Mouse (Mus musculus) c-Kit-negative CD71-positive TER-119-positive erythroid progenitor cells, embryonic 14.5 days (primary cell): ENCODE results near the gene Map4k1.
"Not testable (repeated sequence)": the region's sequence is repeated elsewhere in the genome, so short reads cannot be mapped to it uniquely, and the experiment has no call there.

ENCODE experiments used
- DNase-seq: peaks from one replicate; pipeline ENCODE4 v3.0.0-alpha.2; 2013; ENCODE audit warnings: low read depth, low spot score

The Map4k1 gene

DNA sequence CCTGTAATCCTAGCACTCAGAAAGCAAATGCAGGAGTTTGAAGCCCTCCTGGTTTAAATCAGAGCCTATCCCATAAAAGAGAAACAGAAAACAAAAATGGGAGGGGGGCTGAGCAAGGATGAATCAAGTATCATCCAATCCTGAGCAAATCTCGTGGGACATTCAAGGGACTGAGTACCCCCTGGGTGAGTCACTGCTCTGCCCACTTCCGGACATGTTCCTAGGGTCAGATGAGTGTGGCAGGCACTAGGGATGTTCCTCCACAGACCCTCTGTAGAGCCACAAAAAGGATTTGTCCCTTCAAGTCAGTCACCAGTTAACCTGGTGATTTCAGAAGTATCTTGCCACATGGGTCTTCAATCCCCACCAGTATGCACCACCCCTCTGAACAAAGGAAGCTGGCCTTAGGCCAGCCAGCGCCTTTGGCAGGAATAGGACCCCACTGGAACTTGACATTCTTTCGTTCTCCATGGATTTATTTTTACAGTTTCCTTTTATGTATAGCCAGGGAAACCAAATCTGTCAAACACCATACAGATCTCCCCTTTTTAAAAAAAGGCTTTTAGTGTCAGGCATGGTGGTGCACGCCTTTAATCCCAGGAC is 26.5 kb upstream of the Map4k1 start:
- no peak for DNase-seq

GRCm38 (mm10) chr7:28956270-28956669 is 25.6 kb upstream of the Map4k1 start:
- no peak for DNase-seq

DNA sequence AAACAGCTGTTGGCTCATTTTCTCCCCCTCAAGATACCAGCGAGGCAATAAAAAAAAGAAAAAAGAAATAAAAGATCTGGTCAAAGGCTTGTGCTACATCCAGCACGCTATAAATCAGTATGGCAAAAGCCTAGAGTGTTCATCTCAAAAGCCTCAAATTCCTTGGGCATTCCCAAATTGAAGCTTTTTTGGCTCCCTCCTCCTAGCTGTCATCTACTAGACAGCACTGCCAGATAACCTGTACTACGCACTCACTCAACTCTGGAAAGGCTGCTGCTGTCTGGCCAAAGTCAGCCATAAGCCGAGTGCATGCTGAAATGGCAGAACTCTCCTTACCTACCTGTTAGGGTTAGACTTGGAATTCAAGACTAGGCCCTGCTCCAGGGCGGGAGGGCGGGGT is 24.6 kb upstream of the Map4k1 start:
- DNase-seq, result no peak

DNA sequence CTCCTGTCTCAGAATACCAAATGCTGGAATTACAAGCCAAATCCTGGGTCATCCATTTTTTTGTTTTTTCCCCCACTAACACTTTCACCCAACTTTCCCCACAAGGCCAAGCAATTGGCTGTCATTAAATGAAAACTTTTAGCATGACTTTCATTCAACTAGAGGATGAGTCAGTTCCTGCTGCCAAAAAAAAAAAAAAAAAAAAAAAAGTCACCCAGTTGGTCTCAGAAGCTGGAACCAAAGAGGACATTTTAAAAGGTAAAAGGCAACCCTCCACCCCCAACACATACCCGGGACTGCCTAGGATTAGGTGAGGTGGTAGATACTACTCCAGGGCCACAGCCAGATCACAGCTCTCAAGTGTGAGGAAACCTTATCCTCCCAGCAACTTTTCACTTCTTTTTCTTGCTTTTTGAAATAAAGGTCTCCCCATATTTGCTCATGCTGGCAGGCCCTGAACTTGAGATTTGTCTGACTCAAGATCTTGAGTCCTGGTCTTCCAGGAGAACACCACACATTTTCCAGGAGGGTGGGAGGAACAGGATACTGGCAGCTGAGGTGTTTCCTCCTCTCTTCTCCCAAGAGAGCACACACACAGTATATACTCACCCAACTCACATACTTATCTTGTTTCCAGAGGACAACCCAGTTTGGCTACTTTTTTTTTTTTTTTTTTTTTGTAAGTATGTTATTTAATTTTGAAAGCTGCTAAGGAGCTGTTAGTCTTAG is 23.7 kb upstream of the Map4k1 start:
- DNase-seq, result no peak

DNA sequence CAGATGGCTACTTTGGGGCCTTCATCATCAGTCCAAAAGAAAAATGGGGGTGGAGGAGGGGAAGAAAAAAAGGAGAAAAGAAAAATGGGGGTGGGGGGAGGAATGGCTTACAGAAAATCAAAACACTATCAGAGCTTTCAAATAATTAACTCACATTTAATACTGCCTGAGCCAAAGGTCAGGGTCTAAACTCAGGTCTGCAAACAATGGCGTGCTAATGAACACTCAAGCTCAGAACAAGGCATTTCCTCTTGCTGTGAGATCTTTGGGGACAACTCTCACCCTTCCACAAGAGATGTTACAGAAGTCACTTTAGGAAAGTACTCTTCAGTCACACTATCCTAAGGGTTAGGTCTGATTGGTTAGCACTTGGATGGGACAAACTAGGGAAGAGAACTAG is 23.1 kb upstream of the Map4k1 start:
- no peak for DNase-seq

DNA sequence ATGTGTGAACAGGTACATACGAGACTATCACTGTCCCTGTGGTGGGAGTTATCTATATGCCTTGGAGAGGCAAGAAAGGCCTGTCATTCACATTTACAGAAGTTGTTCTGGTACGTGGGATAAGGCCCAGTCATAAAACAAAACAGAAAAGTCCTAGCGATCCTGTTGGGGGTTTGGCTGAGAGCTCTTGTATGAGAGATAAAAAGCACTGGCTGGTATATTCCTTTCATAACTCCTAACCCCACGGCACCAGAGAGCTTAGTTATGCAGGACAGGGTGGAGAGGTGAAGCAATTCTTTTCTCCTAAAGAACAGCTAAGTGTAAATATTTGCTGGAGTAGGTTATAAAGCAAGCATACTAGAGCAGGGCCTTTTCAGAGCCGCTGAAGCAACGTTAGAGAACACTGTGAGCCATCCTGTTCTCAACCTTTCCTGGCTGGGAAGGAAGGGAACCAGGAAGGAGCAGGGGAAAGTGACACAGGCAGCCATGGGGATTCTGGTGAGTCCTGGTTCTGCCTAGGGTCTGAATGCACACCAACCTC is 22.3 kb upstream of the Map4k1 start:
- no peak for DNase-seq

DNA sequence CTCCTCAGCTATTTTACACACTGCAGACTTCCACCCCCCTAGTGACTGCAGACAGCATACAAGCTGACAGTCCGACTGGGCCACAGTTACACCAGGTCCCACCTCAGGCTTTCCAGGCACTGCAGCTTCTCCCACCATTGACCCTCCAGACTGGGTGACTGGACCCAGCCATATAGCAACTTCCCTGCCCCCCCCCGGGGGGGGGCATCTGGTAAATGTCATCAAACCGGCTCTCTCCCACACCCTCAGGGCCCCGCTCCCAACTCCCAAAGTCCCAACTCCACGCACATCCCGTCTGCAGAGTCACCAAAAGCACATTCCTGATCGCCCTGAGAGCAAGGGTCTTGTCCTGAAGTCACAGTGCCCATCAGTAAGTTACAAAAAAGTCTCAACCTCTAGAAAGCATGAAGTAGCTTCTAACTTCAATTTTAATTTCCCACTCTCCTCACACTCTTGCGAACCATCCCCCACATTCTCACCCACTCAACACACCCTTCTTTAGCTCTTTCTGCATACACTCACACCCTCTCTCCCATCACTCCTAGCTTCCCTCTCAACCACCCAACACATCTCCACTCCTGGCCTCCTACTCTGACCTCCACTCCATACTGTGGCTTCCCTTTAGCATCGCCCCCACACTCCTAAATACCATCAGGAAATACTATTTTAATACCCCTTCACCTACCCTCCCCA is 21.4 kb upstream of the Map4k1 start:
- no peak for DNase-seq

- DNase-seq, result no peak
Measured at GRCm38 (mm10) chr7:28961584-28961926, 20.3 kb upstream of the Map4k1 start.

DNA sequence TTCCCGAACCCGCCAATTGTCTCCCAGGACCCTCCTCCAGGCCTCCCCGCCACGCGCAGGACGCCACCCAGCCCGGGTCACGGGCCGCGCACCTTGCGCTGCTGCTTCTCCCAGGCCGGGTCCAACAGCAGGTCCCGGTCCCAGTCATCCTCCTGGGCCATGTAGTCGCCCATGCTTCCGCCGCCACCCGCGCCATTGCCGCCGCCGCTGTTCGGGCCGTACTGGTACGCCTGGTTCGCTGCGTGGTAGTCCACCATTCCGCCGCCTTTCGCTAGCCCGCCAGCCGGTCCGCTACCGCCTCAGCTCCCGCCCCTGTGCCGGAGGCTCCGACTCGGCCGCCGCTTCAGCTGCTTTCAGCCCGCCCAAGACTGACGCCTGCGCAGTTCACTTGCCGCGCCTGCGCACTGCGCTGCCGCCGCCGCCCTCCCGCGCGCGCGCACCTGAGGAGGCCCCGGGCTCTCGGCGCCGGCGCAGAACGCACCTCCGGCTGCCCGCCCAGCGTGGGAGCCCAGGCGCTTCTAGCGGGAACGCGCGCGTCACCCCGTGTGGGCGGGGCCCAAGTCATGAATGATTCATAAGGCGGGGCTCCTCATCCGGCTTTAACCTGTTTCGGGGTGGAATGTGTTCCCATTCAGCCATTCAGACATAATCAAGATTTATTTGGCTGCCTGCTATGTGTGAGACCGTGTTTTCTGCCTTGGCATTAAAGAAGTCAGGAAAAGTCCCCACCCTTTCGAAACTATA is 19.8 kb upstream of the Map4k1 start, which contains the start of gene Actn4:
Gene Actn4, minus strand, starts transcription at position 414 of the 744 bp plus-strand sequence.
- peak; percentile 99 for DNase-seq

DNA sequence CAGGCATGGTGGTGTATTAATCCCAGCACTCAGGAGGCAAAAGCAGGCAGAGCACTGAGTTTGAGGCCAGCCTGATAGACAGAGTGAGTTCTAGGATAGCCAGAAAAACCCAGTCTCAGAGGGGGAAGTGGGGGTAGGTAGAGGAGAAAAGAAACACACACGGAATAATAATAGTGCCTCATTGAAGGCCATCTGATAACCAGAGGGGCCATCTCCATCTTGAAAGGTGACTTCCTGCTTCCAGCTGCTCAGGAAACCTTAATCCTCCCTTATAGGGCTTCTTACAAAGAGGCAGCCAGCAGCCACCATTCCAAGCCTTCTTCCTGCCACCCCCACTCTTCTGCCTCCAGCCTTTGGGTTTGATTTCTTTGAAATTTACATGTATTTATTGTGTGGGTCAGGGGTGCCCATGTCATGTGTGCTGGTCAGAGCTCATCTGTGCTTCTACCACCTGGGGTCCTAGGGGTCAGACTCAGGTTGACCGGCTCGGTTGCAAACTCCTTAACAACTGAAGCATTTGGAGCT is 18.4 kb upstream of the Map4k1 start:
- no peak for DNase-seq

- DNase-seq, result no peak
Measured at GRCm38 (mm10) chr7:28965346-28965840, 16.5 kb upstream of the Map4k1 start.

DNA sequence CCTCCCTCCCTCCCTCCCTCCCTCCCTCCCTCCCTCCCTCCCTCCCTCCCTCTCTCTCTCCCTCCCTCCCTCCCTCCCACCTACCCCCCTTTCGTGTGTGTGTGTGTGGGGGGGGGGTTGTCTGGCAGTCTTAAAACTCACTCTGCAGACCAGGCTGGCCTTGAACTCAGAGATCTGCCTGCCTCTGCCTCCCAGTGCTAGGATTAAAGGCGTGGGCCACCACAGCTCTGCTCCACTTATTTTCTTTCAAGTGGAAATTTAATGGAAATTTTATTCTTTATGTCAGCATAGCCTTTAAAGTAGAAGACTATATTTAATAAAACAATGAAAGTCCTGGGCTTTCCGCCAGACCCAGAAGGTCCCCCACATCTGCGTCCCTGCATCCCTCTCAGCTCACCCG is 15.7 kb upstream of the Map4k1 start:
- DNase-seq, result no peak

GRCm38 (mm10) chr7:28966751-28967505 is 14.9 kb upstream of the Map4k1 start:
- no peak for DNase-seq

- not testable (repeated sequence) for DNase-seq
Measured at GRCm38 (mm10) chr7:28968120-28968519, 13.7 kb upstream of the Map4k1 start.

DNA sequence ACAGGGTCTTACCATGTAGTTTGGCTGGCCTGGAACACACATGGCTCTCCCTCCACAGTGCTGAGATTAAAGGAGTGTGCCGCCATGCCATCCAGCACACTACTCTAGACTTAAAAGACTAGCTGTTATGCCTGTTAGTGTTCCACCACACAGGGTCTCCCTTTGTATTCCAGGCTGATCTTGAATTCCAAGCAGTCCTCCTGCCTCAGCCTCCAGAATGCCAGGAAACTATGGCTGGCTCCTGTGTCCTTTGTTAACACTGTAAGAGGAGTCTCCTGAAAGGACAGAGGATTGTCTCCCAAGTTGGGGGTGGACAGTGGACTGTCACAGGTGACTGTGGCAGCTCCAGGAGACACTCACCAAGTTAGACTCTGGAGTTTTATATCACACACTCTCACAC is 12.6 kb upstream of the Map4k1 start:
- no peak for DNase-seq

DNA sequence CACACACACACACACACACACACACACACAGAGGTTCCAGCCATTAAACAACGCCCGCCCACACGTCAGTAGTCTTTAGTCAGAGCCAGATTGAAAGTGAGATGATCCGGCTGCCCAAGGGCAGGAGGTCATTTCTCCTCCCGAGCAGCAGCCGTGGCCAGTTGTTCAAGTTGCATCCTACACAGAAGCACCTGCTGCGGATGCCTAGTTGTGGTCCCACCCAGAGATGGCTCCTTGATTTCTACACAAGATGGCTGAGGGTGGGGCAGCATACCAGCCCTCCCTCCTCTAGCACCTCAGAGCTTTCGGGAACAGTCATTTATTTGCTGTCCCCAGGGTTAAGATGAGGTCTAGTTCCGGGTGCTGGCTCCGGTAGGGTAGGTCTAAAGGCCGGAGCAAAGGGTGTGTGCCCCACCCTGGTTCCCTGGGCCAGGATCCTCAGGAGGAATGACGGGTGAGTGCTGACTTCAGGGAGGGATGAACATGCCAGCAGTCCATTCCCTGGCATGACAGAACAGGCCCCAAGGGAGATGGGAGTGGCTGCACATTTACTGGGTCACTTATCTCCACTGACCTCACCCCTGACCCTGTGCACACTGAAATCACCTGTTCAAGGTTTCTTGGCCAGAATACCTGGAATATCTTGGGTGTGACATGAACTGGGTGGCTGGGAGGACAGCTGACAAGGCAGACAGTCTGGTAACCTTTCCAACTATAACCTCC is 12.0 kb upstream of the Map4k1 start:
- DNase-seq, result no peak

DNA sequence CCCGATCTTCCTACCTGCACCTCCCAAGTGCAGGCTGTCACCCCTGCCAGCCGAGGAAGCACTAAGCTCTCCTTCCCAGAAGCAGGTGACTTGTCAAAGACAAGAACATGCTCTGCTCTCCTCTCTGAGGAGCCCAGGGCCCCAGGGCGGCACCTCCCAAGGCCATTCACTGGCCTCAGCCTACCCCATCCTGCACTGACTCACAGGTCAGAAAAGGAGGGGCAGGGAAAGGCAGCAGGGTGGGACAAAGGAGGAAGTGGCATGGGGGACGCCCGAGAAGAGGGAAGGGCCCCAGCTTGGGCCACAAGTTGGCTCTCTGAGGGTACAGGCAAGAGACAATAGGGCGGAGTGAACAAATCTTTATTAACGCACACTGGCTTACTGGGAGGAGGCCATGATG is 10.8 kb upstream of the Map4k1 start:
- DNase-seq, result no peak

DNA sequence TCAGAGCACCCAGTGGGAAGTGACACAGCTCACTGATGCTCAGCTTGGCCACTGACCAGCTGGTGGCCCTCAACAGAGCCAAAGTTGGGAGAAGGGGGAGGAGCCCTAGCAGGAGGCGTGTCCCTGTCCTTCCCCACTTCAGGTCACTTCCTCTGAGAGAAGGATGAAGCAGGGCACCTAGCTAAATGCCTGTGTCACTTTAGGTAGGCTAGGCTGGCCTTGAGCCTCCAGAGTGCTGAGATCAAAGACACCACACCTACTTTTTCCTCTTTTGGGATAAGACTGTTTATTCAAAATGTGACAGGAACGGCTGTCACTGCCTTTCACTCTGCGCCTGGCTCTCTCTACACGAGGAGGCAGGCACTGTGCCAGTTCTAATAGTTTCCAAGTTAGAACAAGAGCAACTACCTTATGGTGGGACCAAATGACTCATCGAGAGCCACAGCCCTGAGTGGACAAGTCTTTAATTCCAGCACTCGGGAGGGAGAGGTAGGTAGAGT is 10.0 kb upstream of the Map4k1 start:
- no peak for DNase-seq

DNA sequence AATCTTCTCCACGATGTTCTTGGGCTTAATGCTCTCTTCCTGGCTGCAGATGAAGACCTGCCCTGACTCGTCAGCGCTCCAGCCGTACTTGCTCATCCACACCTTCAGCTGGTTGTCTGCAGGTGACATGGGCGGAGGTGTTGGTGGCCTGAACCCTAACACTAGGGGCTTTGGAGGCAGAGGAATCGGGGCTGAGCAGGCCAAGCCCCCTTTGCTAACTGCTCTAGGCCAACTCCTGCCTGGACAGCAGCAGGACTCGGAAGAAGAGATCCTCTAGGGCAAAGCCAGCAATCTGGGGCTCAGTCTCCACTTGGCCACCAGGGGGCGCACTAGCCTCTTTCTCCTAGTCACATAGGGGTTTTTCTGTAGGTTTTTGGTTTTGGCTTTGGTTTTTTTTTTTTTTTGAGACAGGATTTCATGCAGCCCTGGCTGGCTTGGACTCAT is 9.3 kb upstream of the Map4k1 start:
- DNase-seq, result peak; percentile 64

DNA sequence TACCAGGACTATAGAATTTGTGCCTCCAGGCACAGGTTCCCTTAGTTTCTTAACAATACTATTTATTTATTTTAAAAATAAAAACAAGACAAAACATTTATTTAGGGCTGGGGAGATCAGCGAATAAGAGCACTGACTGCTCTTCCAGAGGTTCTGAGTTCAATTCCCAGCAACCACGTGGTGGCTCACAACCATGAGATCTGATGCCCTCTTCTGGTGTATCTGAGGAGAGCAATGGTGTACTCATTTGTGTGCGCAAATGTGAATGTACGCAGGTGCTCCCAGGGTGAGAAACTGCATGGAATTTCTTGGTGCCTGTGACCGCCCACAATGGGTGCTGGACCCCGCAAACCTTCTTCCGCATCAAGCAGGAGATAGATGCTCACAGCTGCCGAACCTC is 8.8 kb upstream of the Map4k1 start:
- no peak for DNase-seq
